Mouse (Mus musculus) forebrain, embryonic 10.5 days (tissue): ENCODE results near the gene Tgfb1i1. TPM values are rescaled to one million over a fixed set of nuclear protein-coding genes. Genes with fewer than 3 reads are reported as not detected.

Source experiments
- DNase-seq: peaks from one replicate; pipeline ENCODE4 v3.0.0-alpha.2; 2017; ENCODE audit warnings: low spot score; ENCODE audit errors: extremely low spot score
- H3K27ac ChIP-seq: fragments of 300-500 bp; sonication (generic); 2 replicates; pipeline ENCODE4 v1.5.1; 2016; ENCODE audit warnings: mild to moderate bottlenecking
- H3K27me3 ChIP-seq: fragments of 300-500 bp; sonication (generic); 2 replicates; pipeline ENCODE4 v1.6.1; 2016; ENCODE audit warnings: mild to moderate bottlenecking; ENCODE audit not compliant: poor library complexity, severe bottlenecking
- H3K36me3 ChIP-seq: fragments of 300-500 bp; sonication (generic); replicated peaks from 2 replicates; pipeline ENCODE4 v1.6.1; 2016; ENCODE audit warnings: mild to moderate bottlenecking, moderate library complexity
- H3K4me1 ChIP-seq: fragments of 300-500 bp; sonication (generic); 2 replicates; pipeline ENCODE4 v1.6.1; 2016
- H3K4me3 ChIP-seq: fragments of 300-500 bp; sonication (generic); 2 replicates; pipeline ENCODE4 v1.5.1; 2016; ENCODE audit warnings: mild to moderate bottlenecking, moderate library complexity
- H3K9me3 ChIP-seq: fragments of 300-500 bp; sonication (generic); 2 replicates; pipeline ENCODE4 v1.6.1; 2016; ENCODE audit warnings: mild to moderate bottlenecking, moderate library complexity
- WGBS: fragments of 180-500 bp; shearing (Covaris S2); methylation state at CpG from one replicate; pipeline ENCODE4 v1.1.7; 2016; 5-methylcytosine and 5-hydroxymethylcytosine counted together
- polyA plus RNA-seq: library from polyadenylated mRNA; unstranded; fragments of >200 nt; fragmentation: Nextera tagmentation; extraction: Ambion mirVana; gene quantifications from 2 replicates; pipeline ENCODE4 v1.2.1, GENCODE M21; 2016

Tgfb1i1 gene
- polyA plus RNA-seq, 1 experiment from 2014 or later = 23.3 TPM

GRCm38 (mm10) chr7:128271496-128271895 lies 24.9 kb downstream of the Tgfb1i1 start:
- H3K27ac ChIP-seq = no peak overlapping the region
- H3K4me1 ChIP-seq = peaks cover 7% of the 10 kb centered on the region
- no peak overlapping the region for H3K4me3 ChIP-seq
- H3K27me3 ChIP-seq = peaks cover 11% of the 10 kb centered on the region; the same call in 1 of the 2 replicates
- no peaks in the 10 kb centered on the region for H3K9me3 ChIP-seq
- no peak for DNase-seq
- 96% methylated on average over 9 of the region's 9 CpGs for WGBS
- peaks cover 64% of the 10 kb centered on the region for H3K36me3 ChIP-seq

GRCm38 (mm10) chr7:128276051-128276450 lies 29.4 kb downstream of the Tgfb1i1 start:
- peaks cover 35% of the 10 kb centered on the region for H3K27me3 ChIP-seq
- H3K27ac ChIP-seq = no peak overlapping the region
- 94% methylated on average over 6 of the region's 6 CpGs for WGBS
- no peaks in the 10 kb centered on the region for H3K9me3 ChIP-seq
- no peak overlapping the region for H3K4me3 ChIP-seq
- H3K36me3 ChIP-seq = peaks cover 92% of the 10 kb centered on the region
- H3K4me1 ChIP-seq = peaks cover 23% of the 10 kb centered on the region
- DNase-seq = no peak

GRCm38 (mm10) chr7:128279750-128280149 lies 33.1 kb downstream of the Tgfb1i1 start:
- Histone ChIP-seq H3K27me3 (peaks cover 59% of the 10 kb centered on the region), H3K4me3 (no peak overlapping the region), H3K9me3 (no peaks in the 10 kb centered on the region), H3K4me1 (peaks cover 49% of the 10 kb centered on the region), H3K27ac (no peak overlapping the region), H3K36me3 (peaks cover 60% of the 10 kb centered on the region)
- no peak for DNase-seq
- 96% methylated on average over 4 of the region's 4 CpGs for WGBS

GRCm38 (mm10) chr7:128281765-128282164 lies 35.2 kb downstream of the Tgfb1i1 start:
- peaks cover 52% of the 10 kb centered on the region for H3K36me3 ChIP-seq

GRCm38 (mm10) chr7:128282532-128283244 lies 36.1 kb downstream of the Tgfb1i1 start:
- WGBS = 8% methylated on average over 7 of the region's 7 CpGs
- H3K4me3 ChIP-seq = no peak overlapping the region
- DNase-seq = peak; percentile 45

More at GRCm38 (mm10) chr7:128281765-128282164, 35.2 kb downstream of the Tgfb1i1 start:
- Histone ChIP-seq H3K4me1 (peaks cover 48% of the 10 kb centered on the region), H3K9me3 (no peaks in the 10 kb centered on the region), H3K27me3 (peaks cover 79% of the 10 kb centered on the region), H3K4me3 (no peak overlapping the region), H3K27ac (no peak overlapping the region)
- no peak for DNase-seq
- 84% methylated on average over 11 of the region's 11 CpGs for WGBS

GRCm38 (mm10) chr7:128284047-128284446 lies 37.4 kb downstream of the Tgfb1i1 start:
- DNase-seq = no peak
- peaks cover 58% of the 10 kb centered on the region for H3K36me3 ChIP-seq
- peaks cover 42% of the 10 kb centered on the region for H3K4me1 ChIP-seq

More at GRCm38 (mm10) chr7:128282532-128283244, 36.1 kb downstream of the Tgfb1i1 start:
- no peaks in the 10 kb centered on the region for H3K9me3 ChIP-seq
- H3K36me3 ChIP-seq = peaks cover 55% of the 10 kb centered on the region
- H3K27me3 ChIP-seq = peaks cover 86% of the 10 kb centered on the region
- H3K27ac ChIP-seq = peak overlapping the region; percentile 79
- peaks cover 39% of the 10 kb centered on the region for H3K4me1 ChIP-seq

GRCm38 (mm10) chr7:128285060-128285459 lies 38.4 kb downstream of the Tgfb1i1 start:
- WGBS = 89% methylated on average over 8 of the region's 8 CpGs
- Histone ChIP-seq H3K27ac (no peak overlapping the region), H3K9me3 (no peaks in the 10 kb centered on the region), H3K27me3 (peaks cover 75% of the 10 kb centered on the region), H3K36me3 (peaks cover 49% of the 10 kb centered on the region), H3K4me3 (no peak overlapping the region), H3K4me1 (peaks cover 50% of the 10 kb centered on the region)
- no peak for DNase-seq

More at GRCm38 (mm10) chr7:128284047-128284446, 37.4 kb downstream of the Tgfb1i1 start:
- no peaks in the 10 kb centered on the region for H3K9me3 ChIP-seq
- no peak overlapping the region for H3K4me3 ChIP-seq
- H3K27me3 ChIP-seq = peaks cover 85% of the 10 kb centered on the region
- 60% methylated on average over 5 of the region's 5 CpGs for WGBS
- peak overlapping the region; percentile 79 for H3K27ac ChIP-seq

GRCm38 (mm10) chr7:128288923-128289544 lies 42.4 kb downstream of the Tgfb1i1 start:
- H3K27me3 ChIP-seq = peaks cover 48% of the 10 kb centered on the region
- WGBS = 27% methylated on average over 9 of the region's 9 CpGs
- no peaks in the 10 kb centered on the region for H3K9me3 ChIP-seq
- DNase-seq = peak; percentile 41
- H3K4me3 ChIP-seq = peak overlapping the region; percentile 12; the same call in 1 of the 2 replicates
- peak overlapping the region; percentile 66 for H3K27ac ChIP-seq
- H3K4me1 ChIP-seq = peaks cover 18% of the 10 kb centered on the region
- peaks cover 65% of the 10 kb centered on the region for H3K36me3 ChIP-seq

GRCm38 (mm10) chr7:128294785-128295184 lies 48.2 kb downstream of the Tgfb1i1 start:
- H3K27me3 ChIP-seq = peaks cover 9% of the 10 kb centered on the region; the same call in 1 of the 2 replicates
- 91% methylated on average over 10 of the region's 10 CpGs for WGBS
- H3K36me3 ChIP-seq = peaks cover 38% of the 10 kb centered on the region

GRCm38 (mm10) chr7:128296514-128296913 lies 49.9 kb downstream of the Tgfb1i1 start:
- 61% methylated on average over 3 of the region's 3 CpGs for WGBS
- Histone ChIP-seq H3K36me3 (peaks cover 30% of the 10 kb centered on the region), H3K9me3 (no peaks in the 10 kb centered on the region), H3K4me1 (peaks cover 31% of the 10 kb centered on the region), H3K4me3 (peak overlapping the region; percentile 88; the same call in 1 of the 2 replicates), H3K27me3 (peaks cover 9% of the 10 kb centered on the region; the same call in 1 of the 2 replicates), H3K27ac (no peak overlapping the region)
- DNase-seq = no peak

More at GRCm38 (mm10) chr7:128294785-128295184, 48.2 kb downstream of the Tgfb1i1 start:
- no peak for DNase-seq
- no peaks in the 10 kb centered on the region for H3K9me3 ChIP-seq
- H3K4me1 ChIP-seq = peaks cover 31% of the 10 kb centered on the region
- no peak overlapping the region for H3K4me3 ChIP-seq
- no peak overlapping the region for H3K27ac ChIP-seq

- Histone ChIP-seq H3K27ac (peak overlapping the region; percentile 92), H3K36me3 (peaks cover 29% of the 10 kb centered on the region), H3K9me3 (no peaks in the 10 kb centered on the region), H3K4me1 (peaks cover 31% of the 10 kb centered on the region), H3K4me3 (peak overlapping the region; percentile 88), H3K27me3 (peaks cover 9% of the 10 kb centered on the region; the same call in 1 of the 2 replicates)
- WGBS = 44% methylated on average over 10 of the region's 10 CpGs
- no peak for DNase-seq
These were observed 50.6 kb downstream of the Tgfb1i1 start for GRCm38 (mm10) chr7:128297291-128297616.

- Histone ChIP-seq H3K27ac (peak within 1 kb of the TSS; percentile 92), H3K27me3 (peaks cover 9% of the 10 kb centered on the region; the same call in 1 of the 2 replicates), H3K4me3 (peak within 1 kb of the TSS; percentile 88), H3K36me3 (peaks cover 23% of the 10 kb centered on the region), H3K4me1 (peaks cover 31% of the 10 kb centered on the region), H3K9me3 (no peaks in the 10 kb centered on the region)
- peak; percentile 79 for DNase-seq
- WGBS = 2% methylated on average over 47 of the region's 47 CpGs
These were observed 51.2 kb downstream of the Tgfb1i1 start, which contains the start of gene BC017158 for GRCm38 (mm10) chr7:128297617-128298480. TSS of gene BC017158 (minus strand) at chr7:128298170.
